Mouse (Mus musculus): ENCODE data around the gene Lgsn. TPM values are rescaled to one million over a fixed set of nuclear protein-coding genes. Genes with fewer than 3 reads are reported as not detected.
A peak's percentile ranks its signal among the peaks of the same experiment; 100 is the strongest.

The Lgsn gene
- not detected in 2 replicates for polyA plus RNA-seq (2016; fragmentation: Nextera tagmentation; extraction: Ambion mirVana)

- no peaks in the 10 kb centered on the region for H3K27me3 ChIP-seq (ENCODE audit: low read depth, poor library complexity, severe bottlenecking)
- 87% methylated on average over 5 of the region's 5 CpGs for WGBS
- H3K27ac ChIP-seq: no peak within 1 kb of the TSS
- no peak within 1 kb of the TSS for H3K4me3 ChIP-seq
- H3K4me1 ChIP-seq: no peaks in the 10 kb centered on the region
- no peaks in the 10 kb centered on the region for H3K9me3 ChIP-seq (replicated peaks)
- no peak for DNase-seq (ENCODE audit: low spot score)
- no peaks in the 10 kb centered on the region for H3K36me3 ChIP-seq
These were observed at the start of gene Lgsn for GRCm38 (mm10) chr1:31176101-31176500. Gene Lgsn (plus strand): TSS chr1:31176401.

GRCm38 (mm10) chr1:31138387-31138786 is 37.8 kb upstream of the Lgsn start:
- Histone ChIP-seq H3K4me3 (no peak overlapping the region), H3K27ac (no peak overlapping the region), H3K27me3 (ENCODE audit: low read depth, poor library complexity, severe bottlenecking) (no peaks in the 10 kb centered on the region), H3K9me3 (replicated peaks) (no peaks in the 10 kb centered on the region), H3K4me1 (peaks cover 7% of the 10 kb centered on the region), H3K36me3 (no peaks in the 10 kb centered on the region)
- 81% methylated on average over 3 of the region's 3 CpGs for WGBS
- no peak for DNase-seq (ENCODE audit: low spot score)

GRCm38 (mm10) chr1:31142288-31143094 is 33.7 kb upstream of the Lgsn start:
- Histone ChIP-seq H3K27me3 (ENCODE audit: low read depth, poor library complexity, severe bottlenecking) (no peaks in the 10 kb centered on the region), H3K9me3 (replicated peaks) (no peaks in the 10 kb centered on the region), H3K27ac (peak overlapping the region; percentile 36; the same call in 1 of the 2 replicates), H3K4me3 (no peak overlapping the region), H3K4me1 (peaks cover 7% of the 10 kb centered on the region), H3K36me3 (no peaks in the 10 kb centered on the region)
- DNase-seq (ENCODE audit: low spot score): no peak
- 64% methylated on average over 8 of the region's 8 CpGs for WGBS

DNA sequence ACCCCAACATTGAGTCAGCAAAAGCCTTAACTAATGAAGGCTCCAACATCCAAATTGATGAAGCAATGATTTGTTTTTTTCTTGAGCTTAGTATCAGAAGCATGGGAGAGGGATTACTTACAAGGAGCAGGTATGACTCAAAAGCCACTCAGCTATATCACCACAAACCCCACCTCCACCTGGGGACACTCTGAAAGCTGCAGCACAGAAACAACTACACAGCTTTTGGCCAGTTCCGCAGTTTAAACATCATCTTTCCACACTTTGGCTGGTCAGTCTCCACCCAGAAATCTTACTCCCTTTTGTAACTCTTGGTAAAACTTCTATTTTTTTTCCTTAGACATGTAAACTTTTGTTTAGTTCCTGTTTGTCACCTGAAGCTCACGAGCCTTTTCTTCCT is 32.6 kb upstream of the Lgsn start:
- WGBS: 87% methylated on average over 2 of the region's 2 CpGs
- H3K9me3 ChIP-seq (replicated peaks): no peaks in the 10 kb centered on the region
- DNase-seq (ENCODE audit: low spot score): no peak
- H3K27me3 ChIP-seq (ENCODE audit: low read depth, poor library complexity, severe bottlenecking): no peaks in the 10 kb centered on the region
- peaks cover 12% of the 10 kb centered on the region for H3K4me1 ChIP-seq
- no peak overlapping the region for H3K4me3 ChIP-seq
- H3K36me3 ChIP-seq: no peaks in the 10 kb centered on the region
- no peak overlapping the region for H3K27ac ChIP-seq

- DNase-seq (ENCODE audit: low spot score): peak; percentile 50
- H3K27me3 ChIP-seq (ENCODE audit: low read depth, poor library complexity, severe bottlenecking): no peaks in the 10 kb centered on the region
- no peaks in the 10 kb centered on the region for H3K36me3 ChIP-seq
- WGBS: 23% methylated on average over 6 of the region's 6 CpGs
- peaks cover 29% of the 10 kb centered on the region for H3K4me1 ChIP-seq
- H3K27ac ChIP-seq: peak overlapping the region; percentile 70
- H3K9me3 ChIP-seq (replicated peaks): no peaks in the 10 kb centered on the region
- no peak overlapping the region for H3K4me3 ChIP-seq
These were observed 26.5 kb upstream of the Lgsn start for GRCm38 (mm10) chr1:31149671-31150070.

GRCm38 (mm10) chr1:31150546-31150945 is 25.7 kb upstream of the Lgsn start:
- peaks cover 29% of the 10 kb centered on the region for H3K4me1 ChIP-seq
- H3K9me3 ChIP-seq (replicated peaks): no peaks in the 10 kb centered on the region
- H3K4me3 ChIP-seq: no peak overlapping the region
- peak overlapping the region; percentile 70 for H3K27ac ChIP-seq
- H3K36me3 ChIP-seq: no peaks in the 10 kb centered on the region
- no peaks in the 10 kb centered on the region for H3K27me3 ChIP-seq (ENCODE audit: low read depth, poor library complexity, severe bottlenecking)
- no peak for DNase-seq (ENCODE audit: low spot score)
- 64% methylated on average over 3 of the region's 3 CpGs for WGBS

- Histone ChIP-seq H3K9me3 (replicated peaks) (no peaks in the 10 kb centered on the region), H3K27me3 (ENCODE audit: low read depth, poor library complexity, severe bottlenecking) (no peaks in the 10 kb centered on the region), H3K4me3 (no peak overlapping the region), H3K27ac (no peak overlapping the region), H3K4me1 (peaks cover 29% of the 10 kb centered on the region), H3K36me3 (no peaks in the 10 kb centered on the region)
- no peak for DNase-seq (ENCODE audit: low spot score)
- WGBS: 55% methylated on average over 2 of the region's 2 CpGs
These were observed 23.3 kb upstream of the Lgsn start for GRCm38 (mm10) chr1:31152799-31153426.

GRCm38 (mm10) chr1:31153793-31154349 is 22.3 kb upstream of the Lgsn start:
- Histone ChIP-seq H3K4me1 (peaks cover 21% of the 10 kb centered on the region), H3K27me3 (ENCODE audit: low read depth, poor library complexity, severe bottlenecking) (no peaks in the 10 kb centered on the region), H3K27ac (no peak overlapping the region), H3K4me3 (no peak overlapping the region), H3K9me3 (replicated peaks) (no peaks in the 10 kb centered on the region), H3K36me3 (no peaks in the 10 kb centered on the region)
- 35% methylated on average over 7 of the region's 7 CpGs for WGBS
- peak; percentile 55 for DNase-seq (ENCODE audit: low spot score)

DNA sequence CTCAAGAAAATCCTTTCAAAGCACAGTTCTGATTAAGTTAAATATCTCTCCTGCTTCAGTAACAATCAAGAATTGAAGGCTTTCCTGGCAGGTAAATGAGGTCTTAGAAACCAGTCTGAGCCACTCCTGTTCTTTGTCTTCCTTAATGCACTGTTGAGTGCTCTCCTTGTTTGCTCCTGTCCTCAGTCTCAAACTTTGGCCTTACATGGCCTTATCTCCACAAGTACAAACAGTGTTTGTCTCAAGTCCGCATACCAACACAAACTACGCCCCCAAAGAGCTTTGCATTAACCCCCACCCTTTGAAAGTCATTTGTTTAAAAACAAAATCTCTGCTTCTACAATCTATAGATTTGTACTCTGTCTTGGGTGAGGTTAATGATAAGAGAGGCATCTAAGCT is 20.0 kb upstream of the Lgsn start:
- H3K27me3 ChIP-seq (ENCODE audit: low read depth, poor library complexity, severe bottlenecking): no peaks in the 10 kb centered on the region
- H3K4me3 ChIP-seq: no peak overlapping the region
- 86% methylated on average over 2 of the region's 2 CpGs for WGBS
- H3K9me3 ChIP-seq (replicated peaks): no peaks in the 10 kb centered on the region
- no peaks in the 10 kb centered on the region for H3K4me1 ChIP-seq
- no peak for DNase-seq (ENCODE audit: low spot score)
- H3K36me3 ChIP-seq: no peaks in the 10 kb centered on the region
- no peak overlapping the region for H3K27ac ChIP-seq

DNA sequence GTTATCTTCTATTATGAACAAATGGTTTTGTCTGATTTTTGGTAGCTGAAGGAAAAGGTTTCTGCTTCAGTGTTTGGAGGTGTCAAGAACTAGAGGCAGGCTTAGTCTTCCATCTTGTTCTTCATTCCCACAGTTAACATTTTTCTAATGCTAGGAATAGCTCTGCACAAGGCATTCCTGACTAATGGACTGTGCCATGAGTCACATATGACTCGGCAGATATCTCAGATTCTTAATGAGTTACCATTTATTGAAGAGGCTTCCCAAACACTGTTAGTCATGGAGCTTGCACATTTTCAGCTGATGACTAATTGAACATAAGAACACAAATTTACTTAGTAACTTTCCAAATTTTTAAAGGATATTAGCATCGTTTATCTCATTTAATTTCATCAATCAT is 19.3 kb upstream of the Lgsn start:
- H3K4me1 ChIP-seq: no peaks in the 10 kb centered on the region
- 89% methylated on average over 2 of the region's 2 CpGs for WGBS
- H3K4me3 ChIP-seq: no peak overlapping the region
- no peaks in the 10 kb centered on the region for H3K9me3 ChIP-seq (replicated peaks)
- H3K27ac ChIP-seq: no peak overlapping the region
- no peaks in the 10 kb centered on the region for H3K27me3 ChIP-seq (ENCODE audit: low read depth, poor library complexity, severe bottlenecking)
- no peaks in the 10 kb centered on the region for H3K36me3 ChIP-seq
- no peak for DNase-seq (ENCODE audit: low spot score)

GRCm38 (mm10) chr1:31164527-31165189 is 11.5 kb upstream of the Lgsn start:
- 58% methylated on average over 18 of the region's 18 CpGs for WGBS
- Histone ChIP-seq H3K4me1 (peaks cover 8% of the 10 kb centered on the region), H3K27me3 (ENCODE audit: low read depth, poor library complexity, severe bottlenecking) (no peaks in the 10 kb centered on the region), H3K9me3 (replicated peaks) (no peaks in the 10 kb centered on the region), H3K36me3 (no peaks in the 10 kb centered on the region), H3K4me3 (no peak overlapping the region), H3K27ac (peak overlapping the region; percentile 44; the same call in 1 of the 2 replicates)
- DNase-seq (ENCODE audit: low spot score): no peak

- Histone ChIP-seq H3K4me1 (peaks cover 8% of the 10 kb centered on the region), H3K9me3 (replicated peaks) (no peaks in the 10 kb centered on the region), H3K4me3 (no peak overlapping the region), H3K27me3 (ENCODE audit: low read depth, poor library complexity, severe bottlenecking) (no peaks in the 10 kb centered on the region), H3K36me3 (no peaks in the 10 kb centered on the region), H3K27ac (no peak overlapping the region)
- WGBS: 90% methylated on average over 7 of the region's 7 CpGs
- DNase-seq (ENCODE audit: low spot score): no peak
These were observed 10.7 kb upstream of the Lgsn start for GRCm38 (mm10) chr1:31165326-31166121.
